Mouse (Mus musculus): ENCODE data around the gene Thnsl2.

- TF ChIP-seq CTCF (IDR thresholded peaks at IDR 0.05; ENCODE audit: low read depth, low read length) (peak; percentile 59), GATA1 (IDR thresholded peaks at IDR 0.05; ENCODE audit: borderline replicate concordance, low read length) (no peak), TAL1 (conservative IDR thresholded peaks at IDR 0.05; ENCODE audit: low read depth, low read length) (no peak), POLR2AphosphoS5 (IDR thresholded peaks at IDR 0.05; ENCODE audit: insufficient replicate concordance, low read depth, low read length) (no peak), GATA2 (IDR thresholded peaks at IDR 0.05; ENCODE audit: borderline replicate concordance, low read depth, low read length) (no peak)
Measured at GRCm38 (mm10) chr6:71149534-71149933, 5.3 kb upstream of the Thnsl2 start.
